Mouse (Mus musculus) C2C12 (cell line): ENCODE measurements around the gene Ampd1. TPM values are rescaled to one million over a fixed set of nuclear protein-coding genes. Genes with fewer than 3 reads are reported as not detected.

ENCODE experiments used
- H3K27me3 ChIP-seq: one replicate; pipeline ENCODE4 v1.6.1; 2011; ENCODE audit not compliant: control insufficient read depth, insufficient read depth, insufficient read length
- H3K36me3 ChIP-seq: one replicate; pipeline ENCODE4 v1.6.1; 2011; ENCODE audit not compliant: control insufficient read depth, insufficient read depth
- H3K4me3 ChIP-seq: one replicate; pipeline ENCODE4 v1.5.1; 2011; ENCODE audit warnings: mild to moderate bottlenecking, control low read depth; ENCODE audit not compliant: poor library complexity, insufficient read depth, severe bottlenecking
- H3K79me2 ChIP-seq: one replicate; pipeline ENCODE4 v1.6.1; 2011; ENCODE audit not compliant: control insufficient read depth, insufficient read depth
- H3K79me3 ChIP-seq: one replicate; pipeline ENCODE4 v1.6.1; 2011; ENCODE audit warnings: low read depth, control low read depth
- H3ac ChIP-seq: one replicate; pipeline ENCODE3; 2011; ENCODE audit warnings: low read depth; ENCODE audit not compliant: control insufficient read depth, insufficient read length
- CEBPB ChIP-seq: IDR thresholded peaks from one replicate; pipeline ENCODE4 v1.6.1; 2011; ENCODE audit warnings: low read depth, mild to moderate bottlenecking, control low read depth, moderate library complexity
- CTCF ChIP-seq: IDR thresholded peaks from one replicate; pipeline ENCODE4 v1.5.1; 2011; ENCODE audit not compliant: control insufficient read depth, insufficient read depth, insufficient read length
- FOSL1 ChIP-seq: IDR thresholded peaks from one replicate; pipeline ENCODE4 v1.8.0; 2011; ENCODE audit warnings: mild to moderate bottlenecking, low read length; ENCODE audit not compliant: poor library complexity, insufficient read depth, severe bottlenecking
- MAX ChIP-seq: IDR thresholded peaks from one replicate; pipeline ENCODE4 v1.6.1; 2011; ENCODE audit warnings: mild to moderate bottlenecking, control low read depth
- MYOD1 ChIP-seq: IDR thresholded peaks from one replicate; pipeline ENCODE4 v1.6.1; 2011; ENCODE audit warnings: low read depth; ENCODE audit not compliant: control insufficient read depth, insufficient read length
- MYOG ChIP-seq: IDR thresholded peaks from one replicate; pipeline ENCODE4 v1.6.1; 2011; ENCODE audit not compliant: control insufficient read depth, insufficient read length; ENCODE audit errors: extremely low read depth
- USF1 ChIP-seq: IDR thresholded peaks from one replicate; pipeline ENCODE4 v1.6.1; 2011; ENCODE audit warnings: low read depth, mild to moderate bottlenecking, control low read depth, moderate library complexity
- long read RNA-seq, 2 experiments: library from polyadenylated mRNA; unstranded; transcript quantifications; one replicate each; pipeline ENCODE4 v2.0.0; 2019 to 2020
- polyA plus RNA-seq: library from polyadenylated mRNA; unstranded; fragments of >200 nt; fragmentation: generic; extraction: Trizol; gene quantifications from one replicate; pipeline ENCODE4 v1.2.1, GENCODE M21; 2012; ENCODE audit warnings: missing spikeins

The Ampd1 gene
- 0.18 TPM for polyA plus RNA-seq
- long read RNA-seq, experiment 1, partial matches to known transcripts = 0 of 1 reads
- long read RNA-seq, experiment 1, other reads (novel, unspliced or antisense) = 1 of 1 reads
- long read RNA-seq, experiment 2 = 0 reads

- Histone ChIP-seq H3K4me3 (no peak within 1 kb of the TSS), H3K79me3 (no peaks in the 10 kb centered on the region), H3ac (no peak within 1 kb of the TSS), H3K36me3 (peaks cover 12% of the 10 kb centered on the region), H3K79me2 (no peaks in the 10 kb centered on the region), H3K27me3 (no peaks in the 10 kb centered on the region)
- TF ChIP-seq CTCF (no peak), CEBPB (no peak), MYOG (no peak), MAX (no peak), MYOD1 (no peak), FOSL1 (no peak), USF1 (no peak)
Measured at GRCm38 (mm10) chr3:103073771-103074170, at the start of gene Ampd1. Gene Ampd1, plus strand, starts transcription at chr3:103074014.

- peaks cover 64% of the 10 kb centered on the region for H3K36me3 ChIP-seq
- peaks cover 100% of the 10 kb centered on the region for H3K79me2 ChIP-seq
- no peak overlapping the region for H3K4me3 ChIP-seq
- peaks cover 94% of the 10 kb centered on the region for H3K79me3 ChIP-seq
- TF ChIP-seq MYOG = no peak
- TF ChIP-seq FOSL1 = no peak
- TF ChIP-seq CEBPB = no peak
- no peak for TF ChIP-seq CTCF
- TF ChIP-seq MAX = no peak
- no peak for TF ChIP-seq USF1
- TF ChIP-seq MYOD1 = no peak
- no peaks in the 10 kb centered on the region for H3K27me3 ChIP-seq
- no peak overlapping the region for H3ac ChIP-seq
Measured at GRCm38 (mm10) chr3:103026174-103026573, 47.6 kb upstream of the Ampd1 start.

GRCm38 (mm10) chr3:103040285-103040684 lies 33.5 kb upstream of the Ampd1 start:
- no peaks in the 10 kb centered on the region for H3K27me3 ChIP-seq
- peaks cover 61% of the 10 kb centered on the region for H3K79me2 ChIP-seq
- H3K79me3 ChIP-seq = peaks cover 30% of the 10 kb centered on the region
- no peak for TF ChIP-seq CTCF
- no peak for TF ChIP-seq MAX
- no peak for TF ChIP-seq FOSL1
- TF ChIP-seq CEBPB = no peak
- TF ChIP-seq MYOG = no peak
- TF ChIP-seq MYOD1 = no peak
- no peak for TF ChIP-seq USF1
- H3K36me3 ChIP-seq = peaks cover 96% of the 10 kb centered on the region
- no peak overlapping the region for H3K4me3 ChIP-seq
- no peak overlapping the region for H3ac ChIP-seq

- peaks cover 94% of the 10 kb centered on the region for H3K36me3 ChIP-seq
- no peak for TF ChIP-seq MYOD1
- TF ChIP-seq FOSL1 = no peak
- no peak for TF ChIP-seq USF1
- no peak for TF ChIP-seq MAX
- TF ChIP-seq CEBPB = no peak
- no peak for TF ChIP-seq CTCF
- TF ChIP-seq MYOG = no peak
- no peaks in the 10 kb centered on the region for H3K27me3 ChIP-seq
Measured at GRCm38 (mm10) chr3:103040861-103041379, 32.9 kb upstream of the Ampd1 start.

GRCm38 (mm10) chr3:103056016-103056595 lies 17.7 kb upstream of the Ampd1 start:
- Histone ChIP-seq H3K79me2 (peaks cover 29% of the 10 kb centered on the region), H3K79me3 (peaks cover 22% of the 10 kb centered on the region), H3K36me3 (peaks cover 86% of the 10 kb centered on the region), H3K4me3 (no peak overlapping the region), H3K27me3 (no peaks in the 10 kb centered on the region), H3ac (no peak overlapping the region)
- TF ChIP-seq MYOD1 = no peak
- no peak for TF ChIP-seq CTCF
- no peak for TF ChIP-seq USF1
- TF ChIP-seq MAX = no peak
- TF ChIP-seq FOSL1 = no peak
- TF ChIP-seq MYOG = no peak
- TF ChIP-seq CEBPB = no peak

More at GRCm38 (mm10) chr3:103040861-103041379, 32.9 kb upstream of the Ampd1 start:
- no peak overlapping the region for H3ac ChIP-seq
- H3K79me3 ChIP-seq = peaks cover 24% of the 10 kb centered on the region
- no peak overlapping the region for H3K4me3 ChIP-seq
- peaks cover 55% of the 10 kb centered on the region for H3K79me2 ChIP-seq
